Mouse (Mus musculus) neural tube, embryonic 14.5 days (tissue): ENCODE measurements around the gene Gli2. TPM values are rescaled to one million over a fixed set of nuclear protein-coding genes. Genes with fewer than 3 reads are reported as not detected.

Experiments
- ATAC-seq: fragments of 200-750 bp; cut with Nextera tagmentation; 2 replicates; pipeline ENCODE4 v1.8.0; 2017; ENCODE audit warnings: low read depth, mild to moderate bottlenecking, moderate TSS enrichment, moderate library complexity
- H3K27ac ChIP-seq: fragments of 300-500 bp; sonication (generic); 2 replicates; pipeline ENCODE4 v1.5.1; 2014; ENCODE audit warnings: low read depth, mild to moderate bottlenecking, control low read depth, low read length, moderate library complexity, mixed read lengths
- H3K27me3 ChIP-seq: fragments of 300-500 bp; sonication (generic); 2 replicates; pipeline ENCODE4 v1.6.1; 2014; ENCODE audit warnings: low read length; ENCODE audit not compliant: control insufficient read depth, insufficient read depth
- H3K36me3 ChIP-seq: fragments of 300-500 bp; sonication (generic); 2 replicates; pipeline ENCODE4 v1.6.1; 2014; ENCODE audit warnings: low read length, mixed read lengths; ENCODE audit not compliant: control insufficient read depth, insufficient read depth
- H3K4me1 ChIP-seq: fragments of 300-500 bp; sonication (generic); 2 replicates; pipeline ENCODE4 v1.6.1; 2014; ENCODE audit warnings: low read length; ENCODE audit not compliant: control insufficient read depth, insufficient read depth
- H3K4me2 ChIP-seq: fragments of 300-500 bp; sonication (generic); 2 replicates; pipeline ENCODE4 v1.6.1; 2014; ENCODE audit warnings: mild to moderate bottlenecking, low read depth, low read length, control low read depth
- H3K4me3 ChIP-seq: fragments of 300-500 bp; sonication (generic); 2 replicates; pipeline ENCODE4 v1.5.1; 2014; ENCODE audit warnings: low read depth, low read length, control low read depth, mixed read lengths
- H3K9ac ChIP-seq: fragments of 300-500 bp; sonication (generic); replicated peaks from 2 replicates; pipeline ENCODE4 v1.6.1; 2014; ENCODE audit warnings: low read depth, mild to moderate bottlenecking, control low read depth, low read length, mixed read lengths
- H3K9me3 ChIP-seq: fragments of 300-500 bp; sonication (generic); 2 replicates; pipeline ENCODE4 v1.6.1; 2016; ENCODE audit warnings: low read length; ENCODE audit not compliant: control insufficient read depth
- WGBS: fragments of 180-500 bp; shearing (Covaris S2); extraction: QIAGEN DNeasy Blood & Tissue Kit; methylation state at CpG from one replicate; pipeline ENCODE4 v1.1.7; 2014; 5-methylcytosine and 5-hydroxymethylcytosine counted together
- polyA plus RNA-seq: library from polyadenylated mRNA; unstranded; fragments of >200 nt; fragmentation: Nextera tagmentation; extraction: Ambion mirVana; gene quantifications from 2 replicates; pipeline ENCODE4 v1.2.1, GENCODE M21; 2014

Gene Gli2
- polyA plus RNA-seq, 1 experiment from 2014 or later, result 1.5 TPM

- no peak overlapping the region for H3K4me2 ChIP-seq
- no peaks in the 10 kb centered on the region for H3K27me3 ChIP-seq
- no peaks in the 10 kb centered on the region for H3K4me1 ChIP-seq
- WGBS, result 56% methylated on average over 12 of the region's 12 CpGs
- H3K27ac ChIP-seq, result no peak overlapping the region
- H3K4me3 ChIP-seq, result no peak overlapping the region
- H3K9me3 ChIP-seq, result no peaks in the 10 kb centered on the region
- H3K36me3 ChIP-seq, result no peaks in the 10 kb centered on the region
- no peak overlapping the region for H3K9ac ChIP-seq
- ATAC-seq, result no peak
Measured at GRCm38 (mm10) chr1:118927543-118928354, 125.7 kb downstream of the Gli2 start.

GRCm38 (mm10) chr1:118926556-118926955 is 126.9 kb downstream of the Gli2 start:
- no peaks in the 10 kb centered on the region for H3K27me3 ChIP-seq
- ATAC-seq, result no peak
- no peaks in the 10 kb centered on the region for H3K9me3 ChIP-seq
- no peaks in the 10 kb centered on the region for H3K4me1 ChIP-seq
- no peaks in the 10 kb centered on the region for H3K36me3 ChIP-seq
- no peak overlapping the region for H3K4me3 ChIP-seq
- WGBS, result 56% methylated on average over 7 of the region's 7 CpGs
- no peak overlapping the region for H3K27ac ChIP-seq
- H3K4me2 ChIP-seq, result no peak overlapping the region
- H3K9ac ChIP-seq, result no peak overlapping the region

- no peak overlapping the region for H3K27ac ChIP-seq
- 94% methylated on average over 6 of the region's 6 CpGs for WGBS
- H3K4me3 ChIP-seq, result no peak overlapping the region
- no peak for ATAC-seq
- no peak overlapping the region for H3K4me2 ChIP-seq
- no peaks in the 10 kb centered on the region for H3K36me3 ChIP-seq
- H3K9me3 ChIP-seq, result no peaks in the 10 kb centered on the region
- H3K27me3 ChIP-seq, result no peaks in the 10 kb centered on the region
- no peak overlapping the region for H3K9ac ChIP-seq
- no peaks in the 10 kb centered on the region for H3K4me1 ChIP-seq
Measured at GRCm38 (mm10) chr1:118922189-118922588, 131.2 kb downstream of the Gli2 start.

DNA sequence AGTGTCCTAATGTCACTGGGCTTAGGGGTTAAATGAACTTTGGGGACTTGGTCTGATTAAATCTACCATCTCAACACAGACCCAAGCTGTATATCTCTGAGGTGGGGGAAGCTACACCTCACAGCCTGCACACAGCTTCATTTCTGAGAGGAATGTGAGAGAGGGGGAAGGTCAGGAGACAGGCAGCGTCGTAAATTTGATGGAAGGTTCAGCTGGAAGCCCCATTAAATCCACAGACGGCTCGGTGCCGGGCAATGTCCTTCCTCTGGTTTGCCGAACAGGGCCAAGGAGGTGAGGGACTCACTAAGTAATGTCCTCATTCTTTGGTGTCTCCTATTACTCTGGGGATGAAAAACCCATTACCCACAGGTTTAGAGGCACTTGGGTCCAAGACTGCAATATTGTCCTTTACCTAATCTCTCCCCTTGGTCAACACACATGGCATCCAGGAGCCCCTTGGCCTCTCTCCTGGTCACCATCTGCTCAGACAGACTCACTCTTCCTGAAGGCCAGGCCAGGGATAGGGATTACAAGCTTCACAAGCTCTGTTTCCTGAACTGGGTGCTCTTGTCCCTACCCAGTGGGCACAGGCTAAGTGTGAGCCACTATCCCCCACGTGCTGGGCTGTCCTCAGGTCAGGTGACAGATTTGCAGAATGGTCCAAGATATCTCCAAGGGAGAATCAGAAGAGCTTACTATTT is 135.7 kb downstream of the Gli2 start:
- no peak overlapping the region for H3K27ac ChIP-seq
- 18% methylated on average over 7 of the region's 7 CpGs for WGBS
- H3K4me1 ChIP-seq, result peaks cover 8% of the 10 kb centered on the region; the same call in 1 of the 2 replicates
- H3K27me3 ChIP-seq, result no peaks in the 10 kb centered on the region
- H3K4me2 ChIP-seq, result no peak overlapping the region
- H3K9me3 ChIP-seq, result no peaks in the 10 kb centered on the region
- no peak overlapping the region for H3K9ac ChIP-seq
- H3K4me3 ChIP-seq, result no peak overlapping the region
- ATAC-seq, result no peak
- H3K36me3 ChIP-seq, result no peaks in the 10 kb centered on the region

DNA sequence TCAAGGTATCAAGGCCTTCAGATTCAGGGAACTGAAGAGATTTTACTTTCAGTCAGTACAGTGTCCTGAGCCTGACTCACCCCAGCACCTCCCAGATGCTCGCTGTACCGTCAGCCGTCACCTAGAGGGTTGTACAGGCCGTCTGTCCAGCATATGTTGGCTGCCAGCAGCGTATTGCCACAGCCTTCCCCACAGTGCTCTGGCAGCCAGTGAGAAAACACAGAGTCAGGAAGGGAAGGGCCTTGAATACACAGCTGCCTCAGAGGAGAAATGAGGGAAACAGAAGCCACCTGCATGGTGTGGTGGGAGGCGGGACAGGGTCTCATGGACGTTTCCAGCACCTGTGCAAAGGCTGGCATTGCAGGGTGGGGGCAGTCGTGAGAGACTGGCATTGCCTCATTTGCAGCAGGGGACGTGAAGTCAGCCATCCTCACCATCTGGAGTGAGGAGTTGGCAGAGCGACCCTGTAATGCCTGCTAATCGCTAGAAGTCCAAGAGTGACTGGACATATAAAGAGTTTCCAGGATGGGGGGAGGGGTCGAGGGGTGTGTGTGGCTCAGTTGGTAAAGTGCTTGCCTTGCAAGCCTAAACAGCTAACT is 136.8 kb downstream of the Gli2 start:
- H3K9ac ChIP-seq, result no peak overlapping the region
- H3K9me3 ChIP-seq, result no peaks in the 10 kb centered on the region
- no peaks in the 10 kb centered on the region for H3K27me3 ChIP-seq
- no peak overlapping the region for H3K27ac ChIP-seq
- no peak overlapping the region for H3K4me2 ChIP-seq
- no peak overlapping the region for H3K4me3 ChIP-seq
- ATAC-seq, result peak; percentile 26; the same call in 1 of the 2 replicates
- H3K4me1 ChIP-seq, result peaks cover 8% of the 10 kb centered on the region; the same call in 1 of the 2 replicates
- WGBS, result 29% methylated on average over 12 of the region's 12 CpGs
- H3K36me3 ChIP-seq, result no peaks in the 10 kb centered on the region

DNA sequence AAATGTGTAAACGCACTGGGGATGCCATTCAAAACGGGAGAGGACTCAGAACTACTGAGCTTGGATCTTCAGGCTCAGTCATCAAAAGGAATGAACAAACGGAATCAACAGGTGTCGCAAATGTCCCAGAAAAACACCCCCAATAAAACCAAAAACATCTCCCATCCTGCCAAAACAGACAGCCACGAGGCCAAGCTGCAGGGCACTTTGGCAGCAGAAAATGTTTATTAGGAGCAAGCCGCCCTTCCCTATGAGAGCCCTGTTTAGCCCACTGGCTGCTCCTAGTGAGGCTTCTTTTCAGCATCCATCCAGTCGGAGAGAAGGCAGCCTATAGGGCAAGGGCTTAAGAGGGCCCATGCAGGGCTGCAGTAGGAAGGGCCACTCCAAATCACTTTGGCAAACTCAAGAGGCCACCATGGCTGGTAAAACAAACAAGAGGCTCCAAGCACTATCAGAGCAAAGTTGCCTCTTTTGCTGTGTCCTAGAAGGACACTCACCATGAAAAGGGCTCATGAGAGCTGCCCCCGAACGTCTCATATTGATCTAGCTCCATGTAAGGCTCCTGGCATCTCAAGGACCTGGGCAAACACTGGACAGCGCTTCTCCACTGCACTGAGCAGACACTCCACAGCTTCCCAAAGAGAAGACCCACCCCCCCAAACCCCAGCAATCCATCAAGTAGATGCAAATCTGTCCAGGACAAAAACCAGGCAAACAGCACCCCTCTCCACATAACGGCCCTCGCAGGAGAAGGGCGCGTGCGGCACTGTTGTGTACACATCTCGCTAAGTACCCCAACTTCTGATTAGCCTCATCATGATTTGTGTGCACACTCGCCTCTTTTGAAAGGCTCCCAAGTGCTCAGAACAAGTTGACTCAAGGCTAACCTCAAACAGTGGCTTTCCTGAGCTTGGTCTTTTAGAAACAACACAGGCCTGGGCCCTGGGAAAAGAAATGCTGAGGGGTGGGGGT is 139.7 kb downstream of the Gli2 start:
- Histone ChIP-seq H3K9ac (no peak overlapping the region), H3K4me1 (peaks cover 12% of the 10 kb centered on the region; the same call in 1 of the 2 replicates), H3K27me3 (no peaks in the 10 kb centered on the region), H3K27ac (no peak overlapping the region), H3K4me2 (peak overlapping the region; percentile 7; the same call in 1 of the 2 replicates), H3K9me3 (no peaks in the 10 kb centered on the region), H3K4me3 (no peak overlapping the region), H3K36me3 (no peaks in the 10 kb centered on the region)
- no peak for ATAC-seq
- WGBS, result 27% methylated on average over 17 of the region's 17 CpGs

DNA sequence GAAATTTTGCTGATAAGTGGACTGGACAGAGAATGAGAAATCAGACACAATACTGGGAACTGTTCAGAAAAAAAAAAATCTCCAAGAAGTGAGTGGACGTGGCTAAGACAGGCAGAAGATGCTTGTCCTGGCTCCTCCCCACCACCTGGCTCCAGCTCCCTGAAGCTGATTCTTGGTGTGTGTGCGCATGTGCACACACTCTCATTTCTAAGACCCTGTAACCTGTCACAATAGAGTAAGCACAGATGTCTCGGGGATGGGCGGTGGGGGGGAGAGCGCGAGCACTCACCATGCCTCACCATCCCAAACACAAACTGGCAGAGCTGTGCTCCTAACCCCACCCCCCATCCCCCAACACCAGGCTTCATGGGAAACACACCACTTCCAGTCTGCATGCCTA is 140.5 kb downstream of the Gli2 start:
- 10% methylated on average over 6 of the region's 6 CpGs for WGBS
- Histone ChIP-seq H3K4me3 (no peak overlapping the region), H3K27me3 (no peaks in the 10 kb centered on the region), H3K9ac (no peak overlapping the region), H3K36me3 (no peaks in the 10 kb centered on the region), H3K4me1 (peaks cover 12% of the 10 kb centered on the region; the same call in 1 of the 2 replicates), H3K27ac (no peak overlapping the region), H3K9me3 (no peaks in the 10 kb centered on the region), H3K4me2 (peak overlapping the region; percentile 7; the same call in 1 of the 2 replicates)
- peak; percentile 35 for ATAC-seq

DNA sequence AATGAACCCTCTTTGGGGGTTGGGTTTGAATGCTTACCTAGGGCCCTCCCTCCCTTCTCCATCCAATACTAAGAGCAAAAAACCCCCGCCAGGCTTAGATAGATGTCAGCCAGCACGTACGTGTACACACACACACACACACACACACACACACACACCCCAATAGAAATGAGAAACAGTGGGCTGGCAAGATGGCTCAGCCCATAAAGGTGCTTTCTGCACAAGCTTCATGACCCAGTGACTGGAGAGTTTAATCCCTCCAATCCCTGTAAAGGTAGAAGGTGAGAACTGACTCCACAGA is 142.0 kb downstream of the Gli2 start:
- Histone ChIP-seq H3K4me3 (no peak overlapping the region), H3K9ac (no peak overlapping the region), H3K27ac (no peak overlapping the region), H3K4me2 (no peak overlapping the region), H3K4me1 (peaks cover 8% of the 10 kb centered on the region; the same call in 1 of the 2 replicates), H3K9me3 (no peaks in the 10 kb centered on the region), H3K36me3 (no peaks in the 10 kb centered on the region), H3K27me3 (no peaks in the 10 kb centered on the region)
- WGBS, result 11% methylated on average over 3 of the region's 3 CpGs
- no peak for ATAC-seq
